Mouse (Mus musculus) mature B cell (primary cell): Measurements from ENCODE around the gene Scamp1.

ENCODE experiments used
- in situ Hi-C: fragments of 300-500 bp; cut with MboI; formaldehyde crosslinking; loops from 2 replicates; pipeline ENCODE4 v1.14.3; 2019

The Scamp1 gene

DNA sequence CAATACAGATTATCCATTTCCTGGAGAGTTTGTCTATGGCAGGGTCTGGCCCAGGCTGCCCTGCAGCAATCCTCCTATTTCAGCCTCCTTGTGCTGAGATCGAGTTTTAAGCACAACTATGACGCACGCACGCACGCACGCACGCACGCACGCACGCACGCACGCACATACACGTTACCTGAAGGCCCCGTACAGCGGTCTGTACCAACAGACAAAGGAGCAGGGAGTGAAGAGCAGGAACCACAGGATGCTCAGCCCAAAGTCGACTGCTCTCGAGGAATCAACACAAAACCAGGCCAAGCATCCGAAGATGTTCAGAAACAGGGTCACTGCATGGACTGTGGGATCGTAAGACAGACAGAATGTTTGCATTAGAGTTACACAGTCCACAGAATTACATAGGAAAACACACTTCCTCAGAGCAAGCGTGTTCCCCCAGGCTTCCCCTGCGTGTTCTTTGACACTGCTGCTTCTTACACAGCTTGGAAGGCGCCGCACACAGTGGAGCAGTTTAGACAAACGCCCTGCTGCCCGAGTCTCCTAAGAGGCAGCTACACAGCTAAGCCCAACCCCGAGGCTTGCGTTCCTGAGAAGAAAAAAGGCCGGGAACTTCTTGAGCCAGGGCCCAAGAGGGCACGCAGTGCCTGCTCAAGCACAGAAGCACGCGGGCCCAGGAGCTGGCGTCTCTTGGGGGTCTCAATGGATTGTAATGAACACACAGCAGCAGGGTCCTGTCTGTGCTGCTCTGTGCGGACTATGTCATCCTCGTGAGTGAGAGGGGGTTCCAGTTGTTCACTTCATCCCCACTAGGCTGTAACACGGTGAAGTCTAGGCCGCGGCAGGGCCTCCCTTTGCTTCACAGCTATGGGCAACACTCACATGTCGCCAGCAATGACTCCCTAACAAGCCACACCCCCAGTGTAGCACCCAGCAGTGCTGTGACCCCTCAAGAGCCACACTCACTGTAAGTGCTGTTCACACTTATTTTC is 60.6 kb downstream of the Scamp1 start:
- in situ Hi-C loops, result no loop called here

DNA sequence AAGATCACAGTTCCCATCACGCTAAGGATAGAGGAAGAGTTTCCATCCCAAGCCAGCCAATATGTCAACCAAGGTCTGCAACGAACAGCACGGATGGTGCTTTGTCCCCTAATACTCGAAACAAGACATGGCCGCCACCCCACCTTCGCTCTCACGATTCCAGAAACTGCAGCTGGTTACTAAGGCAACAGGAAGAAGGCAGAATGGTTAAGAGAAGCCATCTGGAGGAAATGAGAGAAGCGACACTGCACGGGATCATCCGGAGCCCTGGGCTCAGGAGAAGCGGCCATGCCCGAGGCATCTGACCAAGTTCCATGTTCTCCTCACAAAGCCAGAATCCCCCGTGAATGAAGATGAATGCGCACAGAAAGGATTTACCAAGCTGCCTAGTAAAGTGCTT is 62.0 kb downstream of the Scamp1 start:
- in situ Hi-C loops, result no loop called here

DNA sequence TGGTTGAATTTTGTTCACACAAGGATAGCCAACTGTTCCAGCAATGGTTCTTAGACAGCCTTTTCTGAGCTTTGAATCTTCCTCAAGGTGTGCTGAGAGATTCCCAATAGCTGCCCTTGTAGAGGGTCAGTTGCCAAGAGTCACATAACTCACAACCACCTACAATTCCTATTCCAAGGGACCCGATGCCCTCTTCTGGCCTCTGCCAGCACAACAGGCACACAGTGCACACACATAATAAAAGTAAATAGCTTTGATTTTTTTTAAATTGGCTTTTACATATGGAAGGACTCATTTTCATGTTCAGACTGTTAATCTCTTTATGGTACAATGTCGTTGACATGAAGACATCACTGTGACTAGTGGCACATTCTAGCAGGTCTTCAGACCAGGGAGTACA is 72.9 kb downstream of the Scamp1 start:
- in situ Hi-C loops, result no loop called here

DNA sequence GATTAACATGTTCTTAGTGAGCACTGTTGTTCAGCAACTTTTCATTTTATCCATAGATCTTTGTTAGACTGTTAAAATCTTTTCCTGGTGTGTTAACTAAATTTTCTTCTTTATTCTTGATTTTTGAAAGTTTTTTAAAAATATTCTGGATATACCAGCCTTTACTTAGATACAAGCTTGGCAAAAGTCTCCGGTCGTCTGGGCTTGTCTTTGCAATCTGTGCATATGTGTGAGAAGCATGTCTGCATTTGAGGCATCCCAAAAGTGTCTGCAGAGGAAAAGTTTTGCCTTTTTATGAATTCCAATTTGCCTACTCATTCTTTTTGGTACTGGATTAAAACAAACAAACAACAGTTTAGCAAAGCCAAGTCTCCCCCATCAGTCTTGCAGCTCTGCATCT is 73.5 kb downstream of the Scamp1 start:
- in situ Hi-C loops, result no loop called here

DNA sequence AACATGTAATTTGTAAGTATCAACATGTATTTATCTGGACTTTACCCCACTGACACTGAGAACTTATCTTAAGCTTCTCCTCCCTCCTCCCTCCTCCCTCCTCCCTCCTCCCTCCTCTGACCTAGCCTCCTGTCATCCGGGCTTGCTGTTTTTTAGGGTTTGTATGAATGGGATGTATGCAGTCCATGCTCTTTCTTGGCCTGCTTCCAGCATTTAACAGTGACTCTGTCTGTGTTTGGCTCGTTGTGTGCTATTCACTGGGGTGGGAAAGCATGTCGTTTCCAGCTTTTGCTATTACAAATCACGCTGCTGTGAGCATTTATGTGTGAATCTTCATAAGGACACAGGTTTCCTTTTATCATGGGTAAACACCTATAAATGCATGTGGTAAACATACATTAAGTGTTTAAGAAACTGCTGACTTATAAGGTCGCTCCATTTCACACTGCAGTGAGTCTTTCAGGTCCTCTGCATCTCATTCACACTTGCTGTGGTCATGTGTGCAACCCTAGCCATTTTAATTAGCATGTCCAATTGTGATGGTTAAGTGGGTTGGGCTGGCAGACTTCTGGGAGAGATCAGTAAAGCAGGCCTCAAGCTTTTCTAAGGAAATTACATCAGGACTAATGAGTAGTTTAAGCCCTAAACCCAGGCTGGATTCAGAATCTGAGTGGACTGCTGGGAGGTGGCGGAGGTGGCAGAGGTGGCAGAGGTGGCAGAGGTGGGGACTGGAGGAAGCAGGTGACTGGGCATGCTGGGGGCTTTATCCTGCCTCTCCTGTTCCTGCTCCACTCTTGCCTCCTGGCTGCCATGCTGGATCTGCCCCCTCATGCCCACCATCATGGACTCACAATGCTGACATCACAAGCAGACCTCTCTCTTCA is 74.2 kb downstream of the Scamp1 start:
- in situ Hi-C loops, result no loop called here

DNA sequence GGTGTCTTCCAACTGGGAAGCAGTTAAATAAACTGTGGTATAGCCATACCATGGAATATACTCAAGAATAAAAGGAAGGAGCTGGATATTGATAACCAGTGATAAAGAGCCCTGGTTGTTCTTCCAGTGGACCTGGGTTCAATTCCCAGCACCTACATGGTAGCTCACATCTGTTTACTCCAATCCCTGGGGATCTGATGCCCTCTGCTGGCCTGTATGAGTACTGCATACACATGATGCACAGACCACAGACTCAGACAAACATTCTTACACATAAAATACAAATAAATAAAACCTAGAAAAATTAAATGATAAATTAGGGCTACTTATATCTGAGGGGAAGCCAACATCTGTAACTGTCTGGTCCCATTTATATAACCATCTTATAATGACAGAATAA is 76.8 kb downstream of the Scamp1 start:
- in situ Hi-C loops, result no loop called here

DNA sequence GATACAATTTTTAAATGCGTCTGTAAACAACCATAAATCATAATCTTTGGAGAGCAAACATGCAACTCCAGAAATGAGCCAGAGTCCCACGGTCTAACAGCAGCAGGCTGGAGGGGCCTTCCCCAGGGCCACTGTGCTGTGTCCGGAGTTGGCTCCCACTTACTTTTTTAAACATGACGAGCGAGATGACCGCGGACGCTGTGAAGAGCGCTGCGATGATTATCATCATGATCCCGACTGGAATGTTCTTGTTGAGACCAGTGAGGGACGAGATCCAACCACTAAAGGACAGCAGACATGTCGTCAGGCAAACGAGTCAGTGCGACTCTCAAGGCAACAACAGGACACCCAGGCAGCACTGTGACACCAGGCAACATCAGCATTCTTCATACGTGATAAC is 77.7 kb downstream of the Scamp1 start:
- in situ Hi-C loops, result no loop called here

DNA sequence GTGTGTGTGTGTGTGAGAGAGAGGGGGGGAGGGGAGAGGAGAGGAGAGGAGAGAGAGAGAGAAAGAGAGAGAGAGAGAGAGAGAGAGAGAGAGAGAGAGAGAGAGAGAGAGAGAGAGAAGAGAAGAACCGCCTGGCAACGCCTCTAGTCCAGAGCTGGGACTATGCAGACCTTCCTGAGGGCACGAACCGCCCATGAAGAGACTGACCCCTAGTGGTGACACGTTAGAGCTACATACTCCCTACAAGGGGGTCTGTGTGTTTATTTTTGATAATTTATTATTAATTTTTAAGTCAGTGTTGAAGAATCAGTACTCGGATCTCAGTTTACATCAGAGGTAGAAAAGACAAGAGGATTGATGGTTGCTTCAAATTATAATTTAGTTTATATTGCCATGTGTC is 80.4 kb downstream of the Scamp1 start:
- in situ Hi-C loops, result no loop called here

DNA sequence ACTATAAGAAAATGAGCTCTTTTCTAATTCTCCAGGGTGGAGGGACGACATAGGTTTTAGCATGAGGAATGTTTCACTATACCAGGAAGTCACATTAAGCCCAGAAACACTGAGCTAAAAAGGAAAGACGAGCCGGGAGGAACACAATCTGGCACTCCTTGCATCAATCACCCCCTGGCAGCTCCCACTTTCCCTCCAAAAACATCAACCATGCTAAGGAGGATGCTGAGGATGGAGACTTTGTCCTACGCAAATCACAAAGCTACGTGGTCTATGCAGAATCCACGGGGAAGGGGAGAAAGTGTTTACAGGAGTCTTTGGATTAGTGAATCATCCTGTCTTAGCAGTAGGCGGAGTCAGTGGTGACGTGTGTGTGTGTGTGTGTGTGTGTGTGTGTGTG is 85.8 kb downstream of the Scamp1 start:
- in situ Hi-C loops, result no loop called here

DNA sequence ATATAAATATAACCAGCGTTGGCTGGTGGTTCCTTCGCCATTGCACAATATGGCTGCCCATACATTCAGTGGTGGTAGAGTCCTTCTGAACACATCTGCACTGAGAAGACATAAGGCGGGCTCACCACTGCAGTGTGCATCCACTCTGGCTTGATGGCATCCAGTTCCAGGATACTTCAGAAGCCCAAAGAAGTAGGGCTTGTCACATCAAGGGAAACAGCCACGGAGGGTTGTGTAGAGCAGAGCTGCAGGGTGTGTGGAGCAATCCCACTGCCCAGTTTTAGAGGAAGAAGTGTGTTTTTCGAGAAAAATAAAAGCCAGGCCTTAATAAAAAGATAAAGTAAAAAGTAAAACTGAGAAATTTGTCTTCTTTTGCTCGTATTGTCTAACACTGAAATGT is 87.0 kb downstream of the Scamp1 start:
- in situ Hi-C loops, result no loop called here

DNA sequence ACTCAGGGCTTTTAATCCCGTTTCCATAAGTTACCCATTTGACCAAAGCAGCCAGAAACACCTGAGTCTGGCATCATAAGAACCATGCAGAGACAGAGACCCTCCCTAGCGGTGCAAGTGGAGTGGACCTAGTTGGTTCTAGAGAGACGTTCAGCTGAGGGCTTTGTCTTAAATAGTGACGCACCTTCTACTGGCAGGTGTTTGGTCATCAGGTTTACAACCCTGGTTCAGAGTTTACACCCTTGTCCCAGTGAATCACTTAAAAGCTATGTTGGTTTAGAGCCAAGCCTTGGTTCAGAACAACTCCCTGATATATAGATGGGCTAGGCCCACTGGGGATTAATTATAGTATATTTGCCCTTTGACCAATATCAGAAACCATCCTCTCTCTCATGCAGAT is 92.4 kb downstream of the Scamp1 start:
- in situ Hi-C loops, result no loop called here

DNA sequence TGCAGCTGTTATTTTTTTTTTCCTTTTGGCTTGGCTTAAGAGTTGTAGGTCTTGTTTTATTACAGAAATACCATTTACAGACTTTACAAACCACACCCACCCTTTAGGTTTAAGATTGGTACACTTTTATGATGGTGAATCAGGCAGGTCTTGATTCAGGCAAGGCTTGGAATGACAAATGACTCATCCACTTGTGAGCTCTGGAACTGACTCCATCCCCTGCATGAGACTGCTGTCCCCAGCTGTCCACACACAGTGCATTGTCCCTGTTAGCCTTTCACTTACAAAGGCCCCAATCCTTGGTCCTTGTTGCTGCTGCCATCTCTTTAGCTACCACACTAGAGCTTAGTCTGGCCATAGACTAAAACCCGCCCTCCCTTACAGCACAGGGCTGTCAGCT is 95.3 kb downstream of the Scamp1 start:
- in situ Hi-C loops, result no loop called here

DNA sequence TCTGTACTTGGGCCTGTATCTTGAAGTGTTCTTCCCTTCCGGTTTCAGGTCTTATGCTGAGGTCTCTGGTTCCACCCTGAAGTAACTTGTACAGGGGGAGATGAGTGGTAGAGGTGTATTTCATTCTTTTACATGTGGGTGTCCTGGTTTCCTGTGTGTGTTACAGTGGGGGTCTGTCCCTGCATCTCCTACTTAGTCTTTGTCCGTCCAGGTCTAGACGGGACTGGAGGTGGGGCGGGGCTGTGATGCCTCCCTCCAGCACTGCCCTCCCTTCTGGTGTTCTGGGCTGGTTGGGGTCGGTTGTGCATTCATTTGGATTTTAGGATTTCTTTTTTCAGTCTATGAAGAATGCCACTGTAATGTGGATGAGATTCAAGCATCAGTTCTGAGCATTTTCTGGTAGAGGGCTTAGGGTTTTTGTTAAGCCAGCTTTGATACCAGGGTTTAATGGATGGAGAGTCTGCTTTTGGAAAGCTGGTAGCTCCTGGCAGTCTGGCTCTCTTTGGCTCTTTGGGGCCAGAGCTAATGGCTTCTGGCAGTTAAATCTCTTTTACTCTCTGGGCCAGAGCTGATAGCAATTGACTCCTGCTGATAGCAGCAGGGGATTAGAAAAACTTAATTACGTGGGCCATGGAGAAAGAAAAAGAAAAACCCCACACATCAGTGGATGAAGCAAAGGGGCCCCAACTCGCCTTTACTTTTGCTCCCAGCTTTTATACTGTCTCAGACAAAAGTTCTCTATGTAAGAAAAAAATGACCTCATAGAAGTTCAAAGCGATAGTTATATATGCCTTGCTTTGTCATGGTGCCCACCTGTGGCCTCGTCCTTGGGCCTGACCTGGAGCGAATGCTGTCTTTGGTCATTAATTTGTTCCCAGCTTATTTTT is 97.2 kb downstream of the Scamp1 start:
- in situ Hi-C loops, result no loop called here

DNA sequence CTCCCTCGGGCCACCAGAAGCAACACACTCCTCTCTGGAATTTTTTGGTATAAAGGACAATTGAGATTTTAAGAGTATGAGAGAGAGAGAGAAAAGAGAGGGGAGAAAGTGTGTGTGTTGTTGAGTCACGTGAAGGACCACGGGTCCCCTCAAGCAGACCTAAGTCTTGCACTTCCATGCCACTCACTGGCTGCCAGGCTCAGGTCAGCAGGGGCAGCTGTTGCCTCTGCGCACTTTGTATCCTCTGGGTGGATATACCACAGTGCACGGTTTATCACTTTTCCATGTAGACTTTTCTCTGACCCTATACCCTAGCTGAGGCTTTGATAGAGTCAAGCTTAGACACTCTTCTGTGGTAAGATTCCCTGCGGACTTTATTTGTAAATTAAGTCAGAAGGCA is 100.0 kb downstream of the Scamp1 start:
- in situ Hi-C loops, result no loop called here

DNA sequence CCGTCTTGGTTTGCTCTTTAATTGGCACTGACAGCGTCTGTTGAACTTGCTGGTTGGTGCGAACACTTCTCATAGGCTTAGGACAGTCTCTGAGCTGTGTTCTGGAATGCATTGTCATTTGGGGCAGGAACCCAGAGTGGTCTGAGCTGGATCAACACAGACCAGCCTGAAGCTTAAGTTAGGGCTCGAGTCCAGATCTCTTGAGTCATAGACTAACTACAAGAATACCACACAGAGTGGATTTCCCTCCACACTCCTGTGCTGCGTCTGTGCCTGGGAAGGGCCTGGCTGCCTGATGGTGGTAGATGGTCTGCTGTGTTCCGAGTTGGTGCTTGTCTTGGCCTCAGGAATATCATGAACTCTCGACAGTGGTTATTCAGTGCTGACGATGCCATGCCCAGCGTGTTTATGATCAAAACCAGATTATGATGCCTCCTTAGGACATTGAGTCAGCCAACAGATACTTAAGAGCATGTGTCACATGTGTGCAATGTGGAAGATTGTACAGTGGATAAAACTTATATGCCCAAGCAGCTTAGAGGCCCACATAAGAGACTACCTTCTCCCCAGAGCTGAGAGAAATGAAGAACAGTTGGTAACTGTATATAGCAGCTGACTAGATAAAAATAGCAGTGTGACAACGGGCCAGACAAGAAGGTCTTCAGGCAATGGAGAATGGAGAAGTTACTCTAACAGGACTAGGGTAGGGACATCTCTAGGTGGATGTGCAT is 100.8 kb downstream of the Scamp1 start:
- in situ Hi-C loops, result no loop called here

DNA sequence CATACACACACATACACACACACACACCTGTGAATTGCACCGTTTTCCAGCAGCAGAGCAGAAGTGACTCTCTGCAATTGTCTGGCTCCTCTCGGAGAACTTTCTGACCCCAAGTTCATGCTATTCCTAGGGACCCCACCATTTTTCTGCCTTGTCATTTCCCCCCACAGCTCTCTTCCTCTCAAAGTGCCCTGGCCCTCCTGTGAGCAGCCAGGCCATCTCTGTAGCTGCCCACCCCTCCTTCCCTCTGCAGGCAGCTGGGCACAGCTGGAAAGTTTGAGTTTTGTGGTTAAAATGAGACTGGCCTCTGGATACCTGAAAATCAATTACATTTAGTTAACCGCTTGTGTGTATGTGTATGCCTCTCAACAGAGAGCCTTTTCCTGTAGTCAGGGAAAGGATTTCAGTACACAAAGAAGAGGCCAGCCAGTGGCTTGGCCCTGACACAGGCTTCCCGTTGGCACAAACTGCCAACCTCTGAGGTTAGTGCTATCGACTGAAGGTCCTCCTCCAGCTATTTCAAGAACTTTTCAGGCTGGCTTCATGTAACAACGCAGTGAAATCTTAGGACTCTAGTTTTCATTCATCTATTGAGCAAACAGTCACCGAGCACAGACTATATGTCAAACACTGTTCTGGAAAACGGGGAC is 102.2 kb downstream of the Scamp1 start:
- in situ Hi-C loops, result no loop called here

DNA sequence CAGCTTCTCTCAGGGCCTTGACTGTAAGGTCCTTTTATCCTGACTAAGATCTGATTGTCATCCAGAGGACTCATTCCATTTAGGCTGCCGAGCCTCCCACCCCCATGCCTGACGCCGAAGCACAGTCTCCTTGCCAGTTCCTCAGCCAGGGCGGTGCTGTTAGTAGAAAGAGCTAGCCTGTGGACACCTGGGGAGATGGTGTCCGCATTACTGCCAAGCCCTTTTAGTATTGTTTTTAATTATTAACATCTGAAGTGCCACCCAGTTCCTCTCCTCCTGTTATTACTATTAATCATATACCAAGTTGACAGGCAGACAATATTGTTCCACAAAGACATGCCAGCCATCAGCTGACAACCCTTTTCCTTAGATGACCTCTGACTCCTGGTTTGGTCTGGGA is 103.6 kb downstream of the Scamp1 start:
- in situ Hi-C loops, result no loop called here

DNA sequence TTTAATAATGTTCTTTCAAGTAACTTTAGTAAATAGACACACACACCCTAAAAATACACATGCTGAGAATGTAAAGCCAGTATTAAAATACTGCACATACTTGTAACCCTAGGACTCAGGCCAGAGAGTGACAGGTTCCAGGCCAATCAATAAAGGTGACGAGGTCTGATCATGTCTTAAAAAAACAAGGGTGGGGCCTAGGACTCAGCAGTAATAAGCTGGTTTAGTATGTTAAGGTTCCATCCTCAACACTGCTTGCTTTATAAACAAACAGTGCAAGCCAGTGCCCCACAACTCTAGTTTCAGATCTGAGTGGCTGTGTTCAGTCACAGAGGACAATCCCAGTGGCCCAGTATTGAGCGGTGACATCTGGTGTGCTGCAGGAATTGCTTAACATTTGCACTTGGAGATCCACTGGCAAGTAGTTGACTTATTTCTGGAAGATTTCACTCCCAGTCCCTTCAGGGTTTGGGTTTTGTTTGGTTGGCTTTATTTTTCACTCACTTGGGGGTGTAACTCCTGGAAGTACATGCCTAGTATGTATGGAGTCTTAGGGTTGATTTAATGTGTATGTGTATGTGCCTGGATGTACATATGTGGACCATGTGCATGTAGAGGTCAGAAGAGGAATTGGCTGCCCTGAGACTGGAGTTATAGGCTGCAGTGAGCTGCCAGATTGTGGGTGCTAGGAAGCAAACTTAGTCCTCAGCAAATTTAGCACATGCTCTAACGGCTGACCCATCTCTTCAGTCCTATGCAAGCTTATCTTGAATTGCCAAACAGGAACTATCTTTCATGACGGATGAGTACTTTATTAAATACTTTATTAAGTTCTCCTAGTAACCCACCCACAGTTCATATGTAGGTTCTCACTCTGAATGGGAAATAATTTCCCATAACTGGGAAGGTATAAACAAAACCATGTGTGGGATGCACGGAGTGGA is 104.9 kb downstream of the Scamp1 start:
- in situ Hi-C loops, result no loop called here

DNA sequence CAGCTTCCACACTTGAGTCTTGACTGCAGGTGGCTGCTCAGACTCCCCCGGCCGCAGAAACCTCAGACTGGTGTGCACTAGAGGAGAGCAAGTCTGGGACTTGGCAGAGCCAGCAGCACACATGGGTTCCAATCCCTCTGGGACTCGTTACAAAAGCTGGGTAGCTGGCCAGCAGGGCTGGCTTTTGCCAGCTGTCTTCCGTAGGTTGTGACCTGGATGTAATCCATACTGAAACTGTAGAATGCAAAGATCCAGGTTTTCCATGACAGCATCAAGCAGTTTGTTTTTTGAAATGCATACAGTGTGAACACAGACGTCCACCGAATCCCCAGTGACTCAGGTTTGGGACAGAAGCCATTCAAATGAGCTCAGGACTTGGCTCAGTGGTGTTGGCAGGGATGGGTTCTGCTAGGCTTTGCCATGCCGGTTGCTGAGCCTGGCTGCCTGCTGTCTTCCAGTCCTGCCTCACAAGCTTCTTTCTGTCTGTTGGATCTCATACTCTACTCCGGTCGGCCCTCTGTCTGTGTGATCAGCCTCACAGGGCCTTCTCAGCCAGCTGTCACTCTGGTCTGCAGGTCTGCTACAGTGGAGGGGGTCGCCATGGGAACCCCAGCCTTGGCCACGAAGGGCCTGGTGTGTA is 107.1 kb downstream of the Scamp1 start:
- in situ Hi-C loops, result no loop called here
